Mouse (Mus musculus) hindbrain, embryonic 12.5 days (tissue): ENCODE measurements at regions not wholly inside any gene's neighbourhood (a gene's known extent, or its start where the extent isn't known, plus 50 kb on each side); places are given as distances from the start of the nearest gene placed in this dataset.
A peak's percentile ranks its signal among the peaks of the same experiment; 100 is the strongest.

Source experiments
- ATAC-seq: fragments of 200-750 bp; cut with Nextera tagmentation; 2 replicates; pipeline ENCODE4 v1.8.0; 2017; ENCODE audit warnings: moderate TSS enrichment; ENCODE audit not compliant: low FRiP score
- H3K27ac ChIP-seq: fragments of 300-500 bp; sonication (generic); 2 replicates; pipeline ENCODE4 v1.5.1; 2016; ENCODE audit warnings: mild to moderate bottlenecking
- H3K27me3 ChIP-seq: fragments of 300-500 bp; sonication (generic); 2 replicates; pipeline ENCODE4 v1.6.1; 2016; ENCODE audit warnings: mild to moderate bottlenecking
- H3K36me3 ChIP-seq: fragments of 300-500 bp; sonication (generic); 2 replicates; pipeline ENCODE4 v1.6.1; 2016; ENCODE audit warnings: mild to moderate bottlenecking
- H3K4me1 ChIP-seq: fragments of 300-500 bp; sonication (generic); 2 replicates; pipeline ENCODE4 v1.6.1; 2016
- H3K4me2 ChIP-seq: fragments of 300-500 bp; sonication (generic); replicated peaks from 2 replicates; pipeline ENCODE4 v1.6.1; 2016; ENCODE audit warnings: mild to moderate bottlenecking
- H3K4me3 ChIP-seq: fragments of 300-500 bp; sonication (generic); 2 replicates; pipeline ENCODE4 v1.5.1; 2016; ENCODE audit warnings: mild to moderate bottlenecking
- H3K9ac ChIP-seq: fragments of 300-500 bp; sonication (generic); 2 replicates; pipeline ENCODE4 v1.6.1; 2016; ENCODE audit warnings: mild to moderate bottlenecking, moderate library complexity
- H3K9me3 ChIP-seq: fragments of 300-500 bp; sonication (generic); replicated peaks from 2 replicates; pipeline ENCODE4 v1.6.1; 2016; ENCODE audit warnings: mild to moderate bottlenecking
- WGBS: fragments of 180-500 bp; shearing (Covaris S2); methylation state at CpG from one replicate; pipeline ENCODE4 v1.1.7; 2016; 5-methylcytosine and 5-hydroxymethylcytosine counted together

GRCm38 (mm10) chr1:177573781-177574180 is 131.6 kb downstream of the Zbtb18 start:
- no peaks in the 10 kb centered on the region for H3K27me3 ChIP-seq
- no peak for ATAC-seq
- 91% methylated on average over 4 of the region's 4 CpGs for WGBS

GRCm38 (mm10) chr1:177574312-177574711 is 132.2 kb downstream of the Zbtb18 start:
- no peaks in the 10 kb centered on the region for H3K36me3 ChIP-seq
- H3K27ac ChIP-seq = no peak overlapping the region
- H3K4me2 ChIP-seq = no peak overlapping the region
- peaks cover 5% of the 10 kb centered on the region; the same call in 1 of the 2 replicates for H3K9me3 ChIP-seq
- H3K4me3 ChIP-seq = no peak overlapping the region
- WGBS = 87% methylated on average over 7 of the region's 7 CpGs
- H3K27me3 ChIP-seq = no peaks in the 10 kb centered on the region
- no peak overlapping the region for H3K9ac ChIP-seq
- H3K4me1 ChIP-seq = no peaks in the 10 kb centered on the region
- ATAC-seq = no peak

More at GRCm38 (mm10) chr1:177573781-177574180, 131.6 kb downstream of the Zbtb18 start:
- Histone ChIP-seq H3K4me3 (no peak overlapping the region), H3K4me1 (no peaks in the 10 kb centered on the region), H3K36me3 (no peaks in the 10 kb centered on the region), H3K27ac (no peak overlapping the region), H3K9ac (no peak overlapping the region), H3K9me3 (peaks cover 5% of the 10 kb centered on the region; the same call in 1 of the 2 replicates), H3K4me2 (no peak overlapping the region)

DNA sequence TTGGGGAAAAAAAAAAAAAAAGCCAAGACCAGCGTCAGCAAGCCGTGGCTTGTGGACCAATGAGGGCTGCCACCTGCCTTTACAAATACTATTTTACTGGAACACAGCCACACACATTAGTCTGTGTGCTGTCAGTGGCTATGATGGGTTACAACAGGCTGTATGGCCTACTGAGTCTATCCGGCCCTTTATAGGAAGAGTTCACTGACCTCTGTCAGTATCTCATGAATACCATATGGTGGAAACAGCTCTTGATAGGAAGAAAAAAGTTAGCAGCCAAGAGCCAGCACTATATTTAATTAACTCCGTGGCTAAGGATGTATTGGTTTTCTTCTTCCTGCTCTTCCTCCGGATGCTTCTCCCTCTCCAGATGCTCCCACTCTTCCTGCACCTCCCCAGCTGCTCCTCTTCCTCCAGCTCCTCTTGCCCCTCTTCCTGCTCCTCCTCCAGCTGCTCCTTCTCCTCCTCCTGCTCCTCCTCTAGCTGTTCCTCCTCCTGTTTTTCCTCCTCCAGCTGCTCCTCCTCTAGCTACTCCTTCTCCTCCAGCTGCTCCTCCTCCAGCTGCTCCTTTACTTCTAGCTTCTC is 142.2 kb downstream of the Zbtb18 start:
- WGBS = 49% methylated on average over 5 of the region's 5 CpGs
- Histone ChIP-seq H3K36me3 (no peaks in the 10 kb centered on the region), H3K4me1 (no peaks in the 10 kb centered on the region), H3K27ac (no peak overlapping the region), H3K27me3 (no peaks in the 10 kb centered on the region), H3K9me3 (peaks cover 9% of the 10 kb centered on the region), H3K9ac (no peak overlapping the region), H3K4me3 (no peak overlapping the region), H3K4me2 (no peak overlapping the region)
- no peak for ATAC-seq

GRCm38 (mm10) chr1:177585320-177585719 is 143.2 kb downstream of the Zbtb18 start:
- no peak for ATAC-seq
- WGBS = 84% methylated on average over 2 of the region's 2 CpGs
- no peaks in the 10 kb centered on the region for H3K4me1 ChIP-seq
- H3K4me3 ChIP-seq = no peak overlapping the region
- no peak overlapping the region for H3K9ac ChIP-seq
- no peak overlapping the region for H3K4me2 ChIP-seq
- no peaks in the 10 kb centered on the region for H3K27me3 ChIP-seq
- no peaks in the 10 kb centered on the region for H3K36me3 ChIP-seq
- no peak overlapping the region for H3K27ac ChIP-seq
- H3K9me3 ChIP-seq = peaks cover 9% of the 10 kb centered on the region

GRCm38 (mm10) chr1:177589034-177589433 is 140.6 kb upstream of the 1700016C15Rik start:
- ATAC-seq = no peak
- WGBS = 85% methylated on average over 7 of the region's 7 CpGs

GRCm38 (mm10) chr1:177589656-177590055 is 140.0 kb upstream of the 1700016C15Rik start:
- WGBS = 93% methylated on average over 4 of the region's 4 CpGs
- Histone ChIP-seq H3K9ac (no peak overlapping the region), H3K27me3 (no peaks in the 10 kb centered on the region), H3K36me3 (no peaks in the 10 kb centered on the region), H3K4me2 (no peak overlapping the region), H3K9me3 (no peaks in the 10 kb centered on the region), H3K4me3 (no peak overlapping the region), H3K27ac (no peak overlapping the region), H3K4me1 (no peaks in the 10 kb centered on the region)
- no peak for ATAC-seq

More at GRCm38 (mm10) chr1:177589034-177589433, 140.6 kb upstream of the 1700016C15Rik start:
- Histone ChIP-seq H3K36me3 (no peaks in the 10 kb centered on the region), H3K9ac (no peak overlapping the region), H3K4me3 (no peak overlapping the region), H3K9me3 (no peaks in the 10 kb centered on the region), H3K4me2 (no peak overlapping the region), H3K4me1 (no peaks in the 10 kb centered on the region), H3K27ac (no peak overlapping the region), H3K27me3 (no peaks in the 10 kb centered on the region)

DNA sequence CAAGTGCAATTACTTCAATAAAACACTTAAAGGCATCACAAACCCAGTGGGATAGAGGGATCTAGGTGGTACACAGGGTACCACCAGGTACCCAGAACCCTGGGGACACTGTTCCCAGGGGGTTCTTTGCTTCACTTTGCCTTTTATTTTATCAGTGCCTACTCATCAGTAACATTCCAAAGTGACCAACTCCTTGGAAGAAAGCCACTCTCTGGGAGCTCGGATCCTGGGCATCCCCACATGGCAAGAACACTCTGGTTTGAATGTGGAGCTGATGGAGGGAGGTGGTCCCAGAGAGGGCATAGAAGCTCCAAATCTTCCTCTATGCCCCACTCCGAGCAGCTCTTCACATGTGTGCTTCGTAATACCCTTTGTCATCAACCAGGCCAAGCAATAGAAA is 137.9 kb upstream of the 1700016C15Rik start:
- Histone ChIP-seq H3K4me2 (no peak overlapping the region), H3K36me3 (no peaks in the 10 kb centered on the region), H3K4me3 (no peak overlapping the region), H3K4me1 (no peaks in the 10 kb centered on the region), H3K9me3 (no peaks in the 10 kb centered on the region), H3K27ac (no peak overlapping the region), H3K9ac (no peak overlapping the region), H3K27me3 (no peaks in the 10 kb centered on the region)
- no peak for ATAC-seq
- WGBS = 90% methylated on average over 3 of the region's 3 CpGs

DNA sequence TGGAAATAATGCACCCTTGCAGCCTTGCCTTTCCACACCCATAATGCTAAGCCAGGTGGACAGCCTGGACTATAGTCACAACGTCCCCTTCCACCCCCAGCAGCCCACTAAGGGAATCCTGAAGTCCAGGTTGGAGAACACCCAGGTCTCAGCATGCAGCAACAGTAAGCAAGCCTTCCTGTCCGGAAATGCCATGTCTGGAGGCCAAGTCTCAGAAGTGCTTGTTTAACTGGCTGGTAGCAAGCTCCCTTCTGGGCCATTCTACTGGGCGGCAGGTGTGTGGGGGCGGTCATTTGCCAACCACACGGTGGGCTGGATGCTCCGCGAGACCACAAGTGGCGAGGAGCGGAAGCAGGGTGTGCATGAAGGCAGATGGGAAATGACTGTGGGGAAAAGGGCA is 137.3 kb upstream of the 1700016C15Rik start:
- 87% methylated on average over 9 of the region's 9 CpGs for WGBS
- H3K27me3 ChIP-seq = no peaks in the 10 kb centered on the region

GRCm38 (mm10) chr1:177594341-177594740 is 135.3 kb upstream of the 1700016C15Rik start:
- Histone ChIP-seq H3K36me3 (no peaks in the 10 kb centered on the region), H3K27ac (no peak overlapping the region), H3K4me3 (no peak overlapping the region), H3K9me3 (no peaks in the 10 kb centered on the region), H3K27me3 (no peaks in the 10 kb centered on the region), H3K4me1 (no peaks in the 10 kb centered on the region), H3K4me2 (no peak overlapping the region), H3K9ac (no peak overlapping the region)
- ATAC-seq = no peak
- 80% methylated on average over 13 of the region's 13 CpGs for WGBS

More for the DNA sequence above, 137.3 kb upstream of the 1700016C15Rik start:
- no peak for ATAC-seq
- no peak overlapping the region for H3K4me2 ChIP-seq
- H3K36me3 ChIP-seq = no peaks in the 10 kb centered on the region
- no peak overlapping the region for H3K9ac ChIP-seq
- H3K4me3 ChIP-seq = no peak overlapping the region
- no peaks in the 10 kb centered on the region for H3K4me1 ChIP-seq
- H3K9me3 ChIP-seq = no peaks in the 10 kb centered on the region
- H3K27ac ChIP-seq = no peak overlapping the region

GRCm38 (mm10) chr1:177595326-177595914 is 134.2 kb upstream of the 1700016C15Rik start:
- no peak for ATAC-seq
- Histone ChIP-seq H3K4me3 (no peak overlapping the region), H3K36me3 (no peaks in the 10 kb centered on the region), H3K9me3 (no peaks in the 10 kb centered on the region), H3K9ac (no peak overlapping the region), H3K4me2 (no peak overlapping the region), H3K27me3 (no peaks in the 10 kb centered on the region), H3K27ac (no peak overlapping the region), H3K4me1 (no peaks in the 10 kb centered on the region)
- WGBS = 74% methylated on average over 7 of the region's 7 CpGs

- no peaks in the 10 kb centered on the region for H3K27me3 ChIP-seq
- no peak for ATAC-seq
- H3K4me2 ChIP-seq = no peak overlapping the region
- H3K4me3 ChIP-seq = no peak overlapping the region
- no peaks in the 10 kb centered on the region for H3K4me1 ChIP-seq
- H3K36me3 ChIP-seq = no peaks in the 10 kb centered on the region
- no peak overlapping the region for H3K27ac ChIP-seq
- no peaks in the 10 kb centered on the region for H3K9me3 ChIP-seq
- no peak overlapping the region for H3K9ac ChIP-seq
- WGBS = 77% methylated on average over 4 of the region's 4 CpGs
Observed at GRCm38 (mm10) chr1:177597036-177597435, 132.6 kb upstream of the 1700016C15Rik start.

- ATAC-seq = peak; percentile 76
- Histone ChIP-seq H3K36me3 (no peaks in the 10 kb centered on the region), H3K4me3 (no peak overlapping the region), H3K27ac (no peak overlapping the region), H3K9ac (no peak overlapping the region), H3K4me2 (no peak overlapping the region), H3K9me3 (no peaks in the 10 kb centered on the region), H3K27me3 (no peaks in the 10 kb centered on the region), H3K4me1 (peaks cover 14% of the 10 kb centered on the region)
- WGBS = 5% methylated on average over 6 of the region's 6 CpGs
Observed at GRCm38 (mm10) chr1:177605353-177605969, 124.2 kb upstream of the 1700016C15Rik start.

DNA sequence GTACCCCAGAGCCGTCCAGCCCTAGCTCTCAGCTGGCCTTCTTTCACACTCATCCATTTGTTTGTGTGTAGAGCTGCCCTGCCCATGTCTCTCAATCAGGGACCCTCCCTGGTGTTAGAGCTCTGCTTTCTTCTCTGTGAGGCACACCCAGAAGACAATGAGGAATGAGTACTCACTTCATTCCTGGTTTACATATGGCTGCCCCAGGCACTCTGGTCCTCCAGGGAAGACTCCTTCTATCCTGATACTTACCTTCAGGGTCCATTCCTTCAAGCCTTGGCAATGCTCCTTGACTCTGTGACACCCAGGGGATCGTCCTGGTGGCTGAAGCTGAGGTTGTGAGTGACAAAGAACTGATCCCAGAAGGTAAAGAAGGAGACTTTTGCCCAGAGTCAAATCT is 122.0 kb upstream of the 1700016C15Rik start:
- Histone ChIP-seq H3K4me3 (no peak overlapping the region), H3K4me2 (no peak overlapping the region), H3K9me3 (no peaks in the 10 kb centered on the region), H3K4me1 (peaks cover 19% of the 10 kb centered on the region), H3K36me3 (no peaks in the 10 kb centered on the region), H3K27me3 (no peaks in the 10 kb centered on the region), H3K9ac (no peak overlapping the region), H3K27ac (no peak overlapping the region)
- 69% methylated on average over 2 of the region's 2 CpGs for WGBS
- ATAC-seq = no peak
